Mouse (Mus musculus) midbrain, embryonic 14.5 days (tissue): Measurements from ENCODE around the gene Selenoo. TPM values are rescaled to one million over a fixed set of nuclear protein-coding genes. Genes with fewer than 3 reads are reported as not detected.

ENCODE experiments used
- ATAC-seq: fragments of 200-750 bp; cut with Nextera tagmentation; 2 replicates; pipeline ENCODE4 v1.8.0; 2017; ENCODE audit warnings: moderate number of reproducible peaks, moderate library complexity; ENCODE audit not compliant: low FRiP score, low TSS enrichment
- DNase-seq: peaks from one replicate; pipeline ENCODE4 v3.0.0-alpha.2; 2015
- H3K27ac ChIP-seq: fragments of 300-500 bp; sonication (generic); replicated peaks from 2 replicates; pipeline ENCODE4 v1.5.1; 2014; ENCODE audit warnings: mild to moderate bottlenecking, low read depth, low read length, moderate library complexity
- H3K27me3 ChIP-seq: fragments of 300-500 bp; sonication (generic); 2 replicates; pipeline ENCODE4 v1.6.1; 2014; ENCODE audit warnings: low read length, control low read depth, mixed read lengths; ENCODE audit not compliant: control insufficient read depth, insufficient read depth
- H3K36me3 ChIP-seq: fragments of 300-500 bp; sonication (generic); 2 replicates; pipeline ENCODE4 v1.6.1; 2014; ENCODE audit warnings: low read length, control low read depth; ENCODE audit not compliant: control insufficient read depth, insufficient read depth
- H3K4me1 ChIP-seq: fragments of 300-500 bp; sonication (generic); 2 replicates; pipeline ENCODE4 v1.6.1; 2014; ENCODE audit warnings: mild to moderate bottlenecking, antibody characterized with exemption, low read length, control low read depth; ENCODE audit not compliant: control insufficient read depth, insufficient read depth
- H3K4me2 ChIP-seq: fragments of 300-500 bp; sonication (generic); 2 replicates; pipeline ENCODE4 v1.6.1; 2014; ENCODE audit warnings: mild to moderate bottlenecking, low read length, moderate library complexity
- H3K4me3 ChIP-seq: fragments of 300-500 bp; sonication (generic); replicated peaks from 2 replicates; pipeline ENCODE4 v1.5.1; 2014; ENCODE audit warnings: low read depth, low read length
- H3K9ac ChIP-seq: fragments of 300-500 bp; sonication (generic); replicated peaks from 2 replicates; pipeline ENCODE4 v1.6.1; 2014; ENCODE audit warnings: mild to moderate bottlenecking, low read length, moderate library complexity
- H3K9me3 ChIP-seq: fragments of 300-500 bp; sonication (generic); 2 replicates; pipeline ENCODE4 v1.6.1; 2016; ENCODE audit warnings: low read length, control low read depth, mixed read lengths; ENCODE audit not compliant: control insufficient read depth
- WGBS: fragments of 180-500 bp; shearing (Covaris S2); extraction: QIAGEN DNeasy Blood & Tissue Kit; methylation state at CpG from one replicate; pipeline ENCODE4 v1.1.7; 2014; 5-methylcytosine and 5-hydroxymethylcytosine counted together
- polyA plus RNA-seq: library from polyadenylated mRNA; unstranded; fragments of >200 nt; fragmentation: Nextera tagmentation; extraction: Ambion mirVana; gene quantifications from 2 replicates; pipeline ENCODE4 v1.2.1, GENCODE M21; 2014

Gene Selenoo
- polyA plus RNA-seq, 1 experiment from 2014 or later = 23.9 TPM

DNA sequence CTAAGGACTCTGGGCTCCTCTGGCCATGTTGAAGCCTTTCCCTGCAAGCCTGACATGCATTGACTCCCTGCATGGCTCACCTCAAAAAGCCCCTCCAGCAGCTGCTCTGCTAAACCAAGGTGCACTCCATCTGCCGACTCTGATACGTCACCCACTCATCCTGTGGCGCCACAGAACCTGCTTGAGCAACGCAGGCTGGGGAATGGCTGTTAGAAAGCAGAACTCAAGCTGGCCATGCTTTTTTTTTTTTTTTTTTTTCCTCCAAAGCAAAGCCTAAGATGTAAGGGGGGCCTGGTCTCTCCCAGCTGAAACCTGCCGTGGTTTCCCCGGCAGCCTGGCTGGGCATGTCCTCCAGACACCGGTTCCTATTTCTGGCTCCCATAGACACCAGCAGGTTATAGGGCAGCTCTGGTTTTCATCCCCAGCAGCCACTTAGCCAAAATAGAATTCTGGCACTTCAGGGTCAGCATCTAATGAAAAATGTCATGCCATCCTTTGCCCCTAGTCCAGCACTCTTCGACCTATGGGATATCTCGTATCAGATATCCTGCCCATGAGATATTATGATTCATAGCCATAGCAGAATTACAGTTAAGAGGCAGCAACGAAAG lies 14.8 kb upstream of the Selenoo start:
- Histone ChIP-seq H3K4me2 (no peak overlapping the region), H3K27ac (no peak overlapping the region), H3K36me3 (peaks cover 14% of the 10 kb centered on the region; the same call in 1 of the 2 replicates), H3K9me3 (no peaks in the 10 kb centered on the region), H3K4me3 (no peak overlapping the region), H3K27me3 (no peaks in the 10 kb centered on the region), H3K4me1 (peaks cover 29% of the 10 kb centered on the region), H3K9ac (no peak overlapping the region; the same call in 1 of the 2 replicates)
- ATAC-seq = no peak
- 86% methylated on average over 10 of the region's 10 CpGs for WGBS
- DNase-seq = no peak

DNA sequence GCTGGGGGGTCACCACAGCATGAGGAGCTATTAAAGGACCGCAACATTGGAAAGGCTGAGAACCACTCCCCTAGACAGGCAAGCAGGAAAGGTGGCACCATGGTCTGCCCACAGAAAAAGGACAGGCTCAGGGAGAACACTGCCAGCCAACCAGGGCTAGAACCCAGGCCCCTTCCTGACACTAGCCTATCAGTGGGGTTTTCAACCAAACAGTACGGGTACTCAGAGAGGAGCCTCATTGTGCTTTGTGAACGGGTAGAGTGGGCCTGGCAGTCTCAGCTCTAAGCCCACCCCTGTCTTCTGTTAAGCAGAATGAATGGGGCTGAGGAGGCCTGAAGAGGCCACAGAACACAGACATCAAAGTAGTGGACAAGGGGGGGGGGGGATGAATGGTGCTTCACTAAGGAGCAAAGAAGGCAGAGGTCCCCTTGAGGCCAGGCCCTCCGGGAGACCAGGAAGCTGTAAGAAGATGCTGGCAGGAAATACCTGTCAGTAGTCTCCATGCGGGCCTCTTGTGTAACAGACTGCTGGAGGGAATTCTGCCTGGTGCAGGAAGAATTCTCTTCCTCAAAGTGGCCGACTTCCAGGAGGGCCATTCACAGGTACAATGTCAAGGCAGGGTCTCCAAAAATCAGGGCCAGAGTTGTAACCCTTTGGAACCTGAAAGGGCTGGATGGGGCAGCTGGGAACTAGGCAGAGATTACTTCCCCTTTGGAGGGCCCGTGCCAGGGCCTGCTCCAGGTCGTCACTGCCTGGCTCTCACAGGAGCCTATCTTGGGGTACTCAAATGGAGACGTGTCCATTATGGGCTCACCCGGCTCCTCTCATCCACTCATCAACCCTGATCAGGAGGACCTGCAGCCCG lies 14.0 kb upstream of the Selenoo start, which contains the start of gene Trabd:
Gene Trabd, plus strand, starts transcription at position 512 of the 865 bp plus-strand sequence.
- WGBS = 23% methylated on average over 11 of the region's 11 CpGs
- peak within 1 kb of the TSS; percentile 89 for H3K27ac ChIP-seq
- H3K9ac ChIP-seq = peak within 1 kb of the TSS; percentile 85
- DNase-seq = no peak
- peak within 1 kb of the TSS; percentile 93 for H3K4me2 ChIP-seq
- H3K4me3 ChIP-seq = peak within 1 kb of the TSS; percentile 80
- H3K36me3 ChIP-seq = peaks cover 12% of the 10 kb centered on the region; the same call in 1 of the 2 replicates
- no peaks in the 10 kb centered on the region for H3K9me3 ChIP-seq
- H3K27me3 ChIP-seq = no peaks in the 10 kb centered on the region
- no peak for ATAC-seq
- peaks cover 29% of the 10 kb centered on the region for H3K4me1 ChIP-seq

DNA sequence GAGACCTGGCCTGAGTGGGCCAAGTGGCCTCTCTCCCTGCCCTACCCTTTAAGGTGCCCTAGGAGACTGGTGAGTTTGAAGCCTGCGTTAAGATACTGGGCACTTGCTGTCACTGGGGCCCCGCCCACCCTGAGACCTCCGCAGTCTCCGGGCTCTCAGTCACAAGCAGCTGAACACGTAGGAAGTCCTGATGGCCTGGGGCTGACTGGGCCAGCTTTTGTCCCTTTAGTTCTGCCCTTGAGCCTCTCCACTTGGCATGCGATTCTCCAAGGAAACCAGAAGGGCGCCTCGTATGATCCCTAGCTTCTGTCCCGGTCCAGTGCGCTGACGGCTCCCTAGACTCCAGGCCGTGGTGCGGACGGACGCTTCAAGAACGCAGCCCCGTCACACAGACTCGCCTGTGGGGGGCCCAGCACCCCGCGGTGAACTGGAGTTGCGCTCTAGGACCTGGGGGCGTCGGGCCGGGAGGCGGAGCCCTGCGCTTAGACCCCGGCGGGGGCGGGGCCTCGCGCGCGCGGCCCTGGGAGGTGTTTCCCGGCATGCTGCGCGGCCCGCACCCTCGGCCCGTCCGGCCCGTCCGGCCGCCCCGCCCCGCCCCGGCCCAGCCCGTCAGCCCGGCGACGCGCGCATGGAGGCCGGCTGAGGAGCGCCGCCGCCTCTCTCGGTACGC lies 13.3 kb upstream of the Selenoo start:
- peak overlapping the region; percentile 93 for H3K4me2 ChIP-seq
- ATAC-seq (peak; percentile 96), DNase-seq (peak; percentile 97)
- peak overlapping the region; percentile 89 for H3K27ac ChIP-seq
- H3K27me3 ChIP-seq = no peaks in the 10 kb centered on the region
- H3K9me3 ChIP-seq = no peaks in the 10 kb centered on the region
- H3K9ac ChIP-seq = peak overlapping the region; percentile 85
- peaks cover 5% of the 10 kb centered on the region; the same call in 1 of the 2 replicates for H3K36me3 ChIP-seq
- H3K4me3 ChIP-seq = peak overlapping the region; percentile 80
- H3K4me1 ChIP-seq = peaks cover 29% of the 10 kb centered on the region
- WGBS = under 1% methylated on average over 58 of the region's 59 CpGs

DNA sequence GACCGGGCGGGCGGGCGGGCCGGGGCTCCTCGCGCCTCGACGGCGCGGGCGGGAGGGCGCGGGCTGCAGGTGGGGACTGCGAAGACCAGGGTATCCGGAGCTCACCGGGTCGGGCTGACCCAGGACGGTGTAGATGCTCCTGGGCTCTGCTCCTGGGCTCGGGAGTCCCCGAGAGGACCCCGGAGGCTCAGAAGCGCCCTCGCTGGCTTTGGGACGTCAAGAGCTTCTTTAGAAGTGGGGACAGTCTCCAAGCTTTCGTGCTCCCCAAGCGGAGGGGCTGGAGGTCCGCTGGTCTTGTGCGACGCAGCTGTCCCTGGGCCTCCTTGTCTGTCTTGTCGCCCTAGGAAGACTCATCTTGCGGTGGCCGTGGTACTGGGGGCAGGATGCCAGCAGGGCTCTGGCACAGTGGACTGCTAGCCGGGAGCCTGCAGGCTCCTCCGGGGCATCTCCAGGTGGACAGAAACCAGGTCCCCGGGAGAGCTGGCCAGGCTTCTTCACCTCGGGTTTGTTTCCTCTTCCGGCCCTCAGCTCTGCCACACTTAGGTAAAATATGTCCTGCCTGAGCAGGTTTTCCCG lies 12.6 kb upstream of the Selenoo start:
- 2% methylated on average over 39 of the region's 39 CpGs for WGBS
- peak; percentile 65 for DNase-seq
- no peaks in the 10 kb centered on the region for H3K9me3 ChIP-seq
- H3K4me1 ChIP-seq = peaks cover 29% of the 10 kb centered on the region
- H3K4me2 ChIP-seq = peak overlapping the region; percentile 93
- ATAC-seq = 0 out of 2 replicates have a peak, but pooled peaks have one; percentile 29
- peak overlapping the region; percentile 89 for H3K27ac ChIP-seq
- H3K27me3 ChIP-seq = no peaks in the 10 kb centered on the region
- peak overlapping the region; percentile 80 for H3K4me3 ChIP-seq
- H3K36me3 ChIP-seq = peaks cover 8% of the 10 kb centered on the region
- peak overlapping the region; percentile 85 for H3K9ac ChIP-seq

DNA sequence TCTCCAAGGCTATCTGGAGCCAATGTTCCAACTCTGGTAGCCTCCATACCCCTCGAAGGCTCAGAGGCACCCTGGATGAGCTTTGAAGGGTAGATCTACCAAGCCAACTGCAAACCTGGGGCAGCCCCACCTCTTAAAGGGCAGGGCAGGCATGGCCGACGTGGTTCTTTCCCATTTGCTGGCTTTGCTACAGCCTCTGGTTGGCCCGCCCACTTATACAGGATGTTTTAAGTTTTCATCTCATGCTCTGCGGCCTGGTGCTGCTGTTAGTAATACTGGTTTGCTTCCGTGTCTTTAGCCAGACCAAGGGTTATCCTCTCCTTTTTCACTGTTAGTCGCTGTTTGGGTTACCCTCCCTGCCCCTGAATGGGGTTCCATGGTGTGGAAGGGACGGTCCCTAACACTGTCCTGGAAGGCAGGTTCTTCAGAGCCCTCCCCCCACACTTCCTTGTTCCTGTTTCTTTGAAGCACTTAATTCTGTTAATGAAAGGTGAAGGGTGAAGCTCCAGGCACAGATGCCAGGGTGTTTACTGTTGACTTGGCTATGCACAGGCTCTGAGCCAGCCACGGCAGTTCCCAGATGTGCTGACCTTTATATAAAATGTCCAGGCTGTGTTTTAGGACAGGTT lies 10.6 kb upstream of the Selenoo start:
- 83% methylated on average over 9 of the region's 9 CpGs for WGBS
- Histone ChIP-seq H3K4me1 (peaks cover 29% of the 10 kb centered on the region), H3K9me3 (no peaks in the 10 kb centered on the region), H3K9ac (0 out of 2 replicates have a peak overlapping the region, but pooled peaks have one; percentile 20), H3K4me2 (peak overlapping the region; percentile 93), H3K4me3 (no peak overlapping the region), H3K27me3 (no peaks in the 10 kb centered on the region), H3K36me3 (peaks cover 29% of the 10 kb centered on the region), H3K27ac (no peak overlapping the region)
- no peak for ATAC-seq
- no peak for DNase-seq

DNA sequence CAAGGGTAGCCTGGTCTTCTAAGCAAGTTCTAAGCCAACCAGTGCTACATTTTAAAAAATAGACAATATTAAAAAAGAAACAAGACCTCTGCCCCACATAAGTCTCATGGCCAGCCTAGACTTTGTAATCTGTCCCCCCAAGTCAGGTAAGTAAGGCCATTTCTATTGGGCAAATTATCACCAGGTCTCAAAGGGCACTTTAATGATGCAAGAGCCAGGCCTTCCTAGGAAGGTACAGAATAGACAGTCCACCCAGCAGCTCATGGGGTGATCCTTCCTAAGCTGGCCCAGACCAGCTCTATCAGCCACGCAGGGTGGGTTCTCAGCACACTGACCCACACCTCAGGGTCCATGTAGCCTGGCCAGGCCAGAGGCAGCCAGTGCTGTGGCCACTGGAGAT lies 5.0 kb upstream of the Selenoo start:
- no peak overlapping the region for H3K4me2 ChIP-seq
- no peaks in the 10 kb centered on the region for H3K27me3 ChIP-seq
- no peak overlapping the region for H3K4me3 ChIP-seq
- DNase-seq (no peak), ATAC-seq (no peak)
- no peak overlapping the region for H3K27ac ChIP-seq
- no peak overlapping the region for H3K9ac ChIP-seq
- WGBS = 96% methylated on average over 1 of the region's 1 CpGs
- peaks cover 8% of the 10 kb centered on the region; the same call in 1 of the 2 replicates for H3K4me1 ChIP-seq
- H3K36me3 ChIP-seq = peaks cover 69% of the 10 kb centered on the region
- no peaks in the 10 kb centered on the region for H3K9me3 ChIP-seq

DNA sequence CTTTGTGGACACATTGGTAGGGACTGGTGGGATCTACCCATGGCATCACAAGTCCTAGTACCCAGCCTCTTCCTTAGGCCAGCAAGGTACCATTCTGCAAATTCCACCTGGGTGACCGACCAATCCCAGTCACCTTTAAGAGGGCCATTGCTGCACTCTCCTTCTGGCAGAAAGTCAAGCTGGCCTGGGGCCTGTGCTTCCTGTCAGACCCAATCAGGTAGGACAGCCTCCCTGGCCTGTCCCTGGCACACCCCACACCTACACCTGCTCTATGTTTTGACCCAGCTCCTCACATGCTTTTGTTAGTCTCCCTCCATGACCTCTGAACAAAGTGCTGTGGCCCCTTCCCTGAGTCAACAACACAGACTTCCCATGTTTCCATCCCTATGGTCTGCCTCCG lies 4.1 kb upstream of the Selenoo start:
- Histone ChIP-seq H3K9ac (no peak overlapping the region), H3K9me3 (no peaks in the 10 kb centered on the region), H3K4me1 (peaks cover 10% of the 10 kb centered on the region), H3K4me3 (no peak overlapping the region), H3K4me2 (no peak overlapping the region), H3K27ac (no peak overlapping the region), H3K36me3 (peaks cover 65% of the 10 kb centered on the region), H3K27me3 (no peaks in the 10 kb centered on the region)
- WGBS = 92% methylated on average over 2 of the region's 2 CpGs
- DNase-seq (no peak), ATAC-seq (no peak)
